Mouse (Mus musculus) hindbrain, embryonic 16.5 days (tissue): ENCODE measurements at regions not wholly inside any gene's neighbourhood (a gene's known extent, or its start where the extent isn't known, plus 50 kb on each side); places are given as distances from the start of the nearest gene placed in this dataset.

Experiments
- ATAC-seq: fragments of 200-750 bp; cut with Nextera tagmentation; 2 replicates; pipeline ENCODE4 v1.8.0; 2017; ENCODE audit warnings: moderate TSS enrichment, moderate library complexity
- H3K27ac ChIP-seq: fragments of 300-500 bp; sonication (generic); 2 replicates; pipeline ENCODE4 v1.5.1; 2014; ENCODE audit warnings: low read depth, mild to moderate bottlenecking, control low read depth, low read length, moderate library complexity
- H3K27me3 ChIP-seq: fragments of 300-500 bp; sonication (generic); replicated peaks from 2 replicates; pipeline ENCODE4 v1.6.1; 2014; ENCODE audit warnings: low read length; ENCODE audit not compliant: control insufficient read depth, insufficient read depth
- H3K36me3 ChIP-seq: fragments of 300-500 bp; sonication (generic); 2 replicates; pipeline ENCODE4 v1.6.1; 2014; ENCODE audit warnings: mild to moderate bottlenecking, low read length, moderate library complexity, mixed read lengths; ENCODE audit not compliant: control insufficient read depth, insufficient read depth
- H3K4me1 ChIP-seq: fragments of 300-500 bp; sonication (generic); 2 replicates; pipeline ENCODE4 v1.6.1; 2014; ENCODE audit warnings: low read depth, low read length; ENCODE audit not compliant: control insufficient read depth, insufficient read depth
- H3K4me2 ChIP-seq: fragments of 300-500 bp; sonication (generic); 2 replicates; pipeline ENCODE4 v1.6.1; 2014; ENCODE audit warnings: mild to moderate bottlenecking, low read length, control low read depth, moderate library complexity
- H3K4me3 ChIP-seq: fragments of 300-500 bp; sonication (generic); 2 replicates; pipeline ENCODE4 v1.5.1; 2014; ENCODE audit warnings: mild to moderate bottlenecking, low read length, control low read depth, moderate library complexity
- H3K9ac ChIP-seq: fragments of 300-500 bp; sonication (generic); 2 replicates; pipeline ENCODE4 v1.6.1; 2014; ENCODE audit warnings: low read depth, mild to moderate bottlenecking, control low read depth, low read length, moderate library complexity
- H3K9me3 ChIP-seq: fragments of 300-500 bp; sonication (generic); 2 replicates; pipeline ENCODE4 v1.6.1; 2014; ENCODE audit warnings: mild to moderate bottlenecking, low read length, moderate library complexity; ENCODE audit not compliant: control insufficient read depth
- WGBS: fragments of 180-500 bp; shearing (Covaris S2); extraction: QIAGEN DNeasy Blood & Tissue Kit; methylation state at CpG from one replicate; pipeline ENCODE4 v1.1.7; 2014; 5-methylcytosine and 5-hydroxymethylcytosine counted together

DNA sequence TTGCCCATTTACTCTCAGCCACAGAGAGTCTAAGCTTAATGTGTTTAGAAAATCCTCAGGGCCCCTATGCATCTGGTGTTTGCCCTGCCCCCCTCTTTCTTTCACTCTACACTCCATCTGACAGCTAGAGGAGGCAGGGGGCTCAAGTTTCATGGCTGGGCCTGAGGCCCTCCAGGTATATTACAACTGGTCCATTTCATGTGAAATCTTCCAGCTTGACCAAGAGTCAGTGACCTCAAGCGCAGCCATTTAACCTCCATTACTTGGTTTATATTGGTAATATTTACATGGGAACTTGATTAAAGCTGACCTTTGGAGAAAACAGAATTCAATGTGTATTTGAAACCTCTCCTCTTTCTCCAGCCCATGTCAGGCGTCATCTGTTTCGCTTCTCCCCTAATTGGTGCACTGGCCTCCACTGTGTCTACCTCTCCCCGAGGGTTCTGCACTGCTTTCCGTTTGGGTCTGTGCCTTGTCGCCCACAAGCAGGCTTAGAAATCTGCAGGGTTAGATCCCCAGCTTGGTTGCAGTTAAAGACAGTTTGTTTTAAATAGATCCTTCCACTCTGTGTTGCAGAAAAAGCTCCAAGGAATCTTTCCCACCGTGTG is 327.6 kb upstream of the Npvf start:
- no peaks in the 10 kb centered on the region for H3K36me3 ChIP-seq
- H3K4me2 ChIP-seq, result no peak overlapping the region
- H3K4me3 ChIP-seq, result no peak overlapping the region
- H3K9me3 ChIP-seq, result no peaks in the 10 kb centered on the region
- H3K4me1 ChIP-seq, result peaks cover 2% of the 10 kb centered on the region
- no peak overlapping the region for H3K27ac ChIP-seq
- WGBS, result 61% methylated on average over 7 of the region's 7 CpGs
- H3K9ac ChIP-seq, result no peak overlapping the region
- no peaks in the 10 kb centered on the region for H3K27me3 ChIP-seq
- no peak for ATAC-seq

- H3K27me3 ChIP-seq, result no peaks in the 10 kb centered on the region
- WGBS, result 78% methylated on average over 4 of the region's 4 CpGs
- H3K4me1 ChIP-seq, result peaks cover 2% of the 10 kb centered on the region
Measured at GRCm38 (mm10) chr6:50982856-50983255, 328.6 kb upstream of the Npvf start.

GRCm38 (mm10) chr6:50983511-50984099 is 329.4 kb upstream of the Npvf start:
- 56% methylated on average over 8 of the region's 8 CpGs for WGBS
- no peaks in the 10 kb centered on the region for H3K36me3 ChIP-seq
- no peak overlapping the region for H3K4me2 ChIP-seq
- ATAC-seq, result no peak
- no peak overlapping the region for H3K9ac ChIP-seq
- H3K4me3 ChIP-seq, result no peak overlapping the region
- H3K27ac ChIP-seq, result no peak overlapping the region
- no peaks in the 10 kb centered on the region for H3K27me3 ChIP-seq
- no peaks in the 10 kb centered on the region for H3K9me3 ChIP-seq
- H3K4me1 ChIP-seq, result peaks cover 2% of the 10 kb centered on the region

More at GRCm38 (mm10) chr6:50982856-50983255, 328.6 kb upstream of the Npvf start:
- Histone ChIP-seq H3K4me2 (no peak overlapping the region), H3K36me3 (no peaks in the 10 kb centered on the region), H3K4me3 (no peak overlapping the region), H3K9ac (no peak overlapping the region), H3K9me3 (no peaks in the 10 kb centered on the region), H3K27ac (0 out of 2 replicates have a peak overlapping the region, but pooled peaks have one; percentile 14)
- ATAC-seq, result no peak

DNA sequence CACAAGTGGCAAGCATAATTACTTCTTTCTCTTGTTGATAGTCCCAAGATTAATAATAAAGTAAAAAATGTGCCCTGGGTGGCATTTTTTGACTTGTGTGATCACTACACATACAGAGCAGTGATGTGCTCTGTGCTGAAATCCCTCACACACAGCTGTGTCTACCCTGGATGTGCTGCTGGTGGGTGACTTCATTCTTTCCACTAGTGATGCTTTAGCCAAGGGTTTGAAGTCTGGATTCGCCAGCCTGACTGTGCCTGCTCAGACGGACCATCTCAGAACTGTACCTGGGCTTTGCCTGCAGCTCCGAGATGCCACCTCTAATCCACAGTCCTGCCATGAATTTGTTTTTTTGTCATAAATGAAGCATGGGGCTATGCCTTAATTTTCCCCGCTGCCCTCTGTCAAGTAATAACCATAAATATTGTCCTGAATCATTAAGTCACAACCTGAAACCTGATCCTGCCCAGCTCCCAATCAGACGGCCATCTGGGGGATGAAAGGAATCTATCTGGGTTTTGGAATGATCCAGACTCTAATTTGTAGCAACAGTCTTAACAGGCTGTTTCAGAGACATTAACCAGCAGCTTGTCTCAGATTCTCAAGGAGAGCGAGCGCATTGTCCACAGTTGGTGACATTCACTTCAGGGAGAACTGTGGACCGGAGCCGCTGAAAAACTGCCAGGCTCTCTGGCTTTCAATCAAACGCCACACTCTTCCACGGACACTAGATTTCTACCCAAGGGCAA is 330.1 kb upstream of the Npvf start:
- H3K27ac ChIP-seq, result peak overlapping the region; percentile 3; the same call in 1 of the 2 replicates
- no peak overlapping the region for H3K4me2 ChIP-seq
- no peaks in the 10 kb centered on the region for H3K9me3 ChIP-seq
- no peaks in the 10 kb centered on the region for H3K27me3 ChIP-seq
- peaks cover 2% of the 10 kb centered on the region for H3K4me1 ChIP-seq
- no peaks in the 10 kb centered on the region for H3K36me3 ChIP-seq
- peak; percentile 48; the same call in 1 of the 2 replicates for ATAC-seq
- 47% methylated on average over 11 of the region's 11 CpGs for WGBS
- no peak overlapping the region for H3K4me3 ChIP-seq
- H3K9ac ChIP-seq, result no peak overlapping the region

DNA sequence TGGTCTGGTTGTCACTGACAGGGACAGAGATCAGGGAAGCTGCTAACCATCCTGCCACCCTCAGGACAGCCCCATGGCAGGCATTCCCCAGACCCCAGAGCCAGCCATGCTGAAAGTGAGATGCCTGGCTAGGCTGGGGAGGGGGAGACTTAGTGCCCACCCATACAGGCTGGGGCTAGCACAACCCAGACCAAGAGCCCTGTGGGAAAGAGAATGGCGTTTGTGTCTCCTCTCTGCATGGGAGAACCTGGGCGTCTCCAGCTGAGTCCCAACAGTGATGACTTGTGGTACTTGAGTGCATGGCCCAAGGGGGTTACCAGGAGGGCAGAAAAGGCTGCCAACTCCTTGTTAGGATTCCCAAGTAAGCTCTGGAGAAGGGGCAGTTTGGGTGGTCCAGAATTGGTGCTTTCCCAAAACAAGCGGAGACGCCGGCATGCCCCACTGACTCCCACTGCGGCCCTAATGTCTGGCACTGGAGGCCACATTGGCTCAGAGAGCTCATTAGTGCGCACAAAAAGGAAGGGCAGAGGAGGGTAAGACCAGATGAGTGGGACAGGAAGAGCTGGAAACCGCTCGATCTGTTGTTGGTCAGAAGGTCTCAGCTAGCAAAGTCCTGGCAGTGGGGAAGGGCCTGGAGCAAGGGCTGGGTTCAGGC is 332.2 kb upstream of the Npvf start:
- H3K9ac ChIP-seq, result no peak overlapping the region
- no peak overlapping the region for H3K27ac ChIP-seq
- ATAC-seq, result 0 out of 2 replicates have a peak, but pooled peaks have one; percentile 31
- WGBS, result 56% methylated on average over 9 of the region's 9 CpGs
- H3K4me1 ChIP-seq, result peaks cover 2% of the 10 kb centered on the region
- no peak overlapping the region for H3K4me2 ChIP-seq
- no peaks in the 10 kb centered on the region for H3K9me3 ChIP-seq
- H3K36me3 ChIP-seq, result no peaks in the 10 kb centered on the region
- H3K4me3 ChIP-seq, result no peak overlapping the region
- no peaks in the 10 kb centered on the region for H3K27me3 ChIP-seq

GRCm38 (mm10) chr6:50988561-50988960 is 334.3 kb upstream of the Npvf start:
- H3K27me3 ChIP-seq, result no peaks in the 10 kb centered on the region
- no peak for ATAC-seq
- no peaks in the 10 kb centered on the region for H3K9me3 ChIP-seq
- H3K36me3 ChIP-seq, result no peaks in the 10 kb centered on the region
- no peak overlapping the region for H3K9ac ChIP-seq
- H3K4me2 ChIP-seq, result no peak overlapping the region
- 80% methylated on average over 3 of the region's 3 CpGs for WGBS
- no peak overlapping the region for H3K4me3 ChIP-seq
- H3K27ac ChIP-seq, result no peak overlapping the region
- H3K4me1 ChIP-seq, result peaks cover 2% of the 10 kb centered on the region

DNA sequence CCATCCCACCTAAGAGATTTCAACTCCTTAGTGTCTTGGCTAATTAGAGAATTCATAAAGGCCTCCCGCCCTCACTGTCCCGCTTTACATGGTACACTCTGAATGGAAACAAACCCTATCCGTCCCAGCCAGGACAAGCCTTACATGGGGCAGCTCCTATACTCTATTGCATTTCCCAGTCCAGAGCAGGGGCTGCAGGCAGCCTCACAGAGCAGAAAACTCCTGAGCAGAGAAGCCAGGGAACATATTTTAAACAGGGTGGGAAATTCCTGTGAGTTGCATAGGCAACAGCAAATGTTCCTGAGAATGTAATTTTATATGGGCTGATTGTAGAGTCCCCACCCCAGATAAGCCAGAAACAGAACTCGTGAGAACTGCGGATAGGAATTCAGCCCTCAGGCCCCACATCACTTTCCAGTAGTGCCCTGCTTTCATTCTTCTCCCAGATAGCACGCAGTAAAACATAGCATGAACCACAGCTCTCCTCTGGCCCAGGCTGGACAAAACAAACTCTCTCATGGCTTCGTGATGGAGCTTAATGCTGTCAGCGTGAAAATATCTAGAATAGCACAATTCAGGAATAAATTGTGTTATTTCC is 337.4 kb upstream of the Npvf start:
- 77% methylated on average over 8 of the region's 8 CpGs for WGBS
- no peaks in the 10 kb centered on the region for H3K36me3 ChIP-seq
- no peak for ATAC-seq
- no peak overlapping the region for H3K4me3 ChIP-seq
- no peak overlapping the region for H3K4me2 ChIP-seq
- no peaks in the 10 kb centered on the region for H3K27me3 ChIP-seq
- no peak overlapping the region for H3K27ac ChIP-seq
- no peak overlapping the region for H3K9ac ChIP-seq
- H3K9me3 ChIP-seq, result no peaks in the 10 kb centered on the region
- no peaks in the 10 kb centered on the region; the same call in 1 of the 2 replicates for H3K4me1 ChIP-seq

DNA sequence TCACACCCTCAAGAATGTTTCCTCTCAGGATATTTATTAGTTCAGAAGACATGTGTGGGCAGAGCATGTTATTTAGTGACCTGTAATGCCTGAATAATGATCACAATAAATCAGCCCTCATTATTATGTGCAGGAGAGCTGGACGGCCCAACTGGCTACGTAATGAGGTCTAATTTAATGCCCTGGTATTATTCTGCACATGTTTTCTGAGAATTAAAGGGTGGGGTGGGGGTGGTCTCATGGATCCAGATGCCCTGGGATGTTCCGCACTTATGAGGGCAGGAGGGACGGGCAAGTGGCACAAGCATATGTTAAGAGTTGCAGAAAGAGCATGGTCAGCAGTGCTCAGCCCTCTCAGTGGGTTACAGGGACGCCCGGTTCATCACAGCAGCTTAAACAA is 339.7 kb upstream of the Npvf start:
- H3K36me3 ChIP-seq, result no peaks in the 10 kb centered on the region
- ATAC-seq, result no peak
- no peak overlapping the region for H3K27ac ChIP-seq
- 56% methylated on average over 6 of the region's 6 CpGs for WGBS
- no peaks in the 10 kb centered on the region for H3K9me3 ChIP-seq
- no peak overlapping the region for H3K4me3 ChIP-seq
- no peaks in the 10 kb centered on the region for H3K27me3 ChIP-seq
- H3K4me2 ChIP-seq, result no peak overlapping the region
- H3K9ac ChIP-seq, result no peak overlapping the region
- H3K4me1 ChIP-seq, result no peaks in the 10 kb centered on the region
